Mouse (Mus musculus) gastrocnemius, adult 8-10 months (tissue): ENCODE measurements around the gene Sema4d. TPM values are rescaled to one million over a fixed set of nuclear protein-coding genes. Genes with fewer than 3 reads are reported as not detected.
A peak's percentile ranks its signal among the peaks of the same experiment; 100 is the strongest.

Experiments
- DNase-seq, 2 experiments: peaks; one replicate each; pipeline ENCODE4 v3.0.0; 2022; ENCODE audit warnings: low spot score in 2 of 2
- total RNA-seq, 4 experiments: library from RNA; stranded (reverse); gene quantifications; 2 replicates each; pipeline ENCODE4 v1.2.4; 2022

Gene Sema4d
- total RNA-seq, 4 experiments from 2014 or later = 127 to 151 (median 139) TPM

GRCm38 (mm10) chr13:51755584-51755983 is 38.0 kb downstream of the Sema4d start:
- DNase-seq = no peak

- DNase-seq = no peak
These were observed 38.9 kb downstream of the Sema4d start for GRCm38 (mm10) chr13:51754559-51755126.

DNA sequence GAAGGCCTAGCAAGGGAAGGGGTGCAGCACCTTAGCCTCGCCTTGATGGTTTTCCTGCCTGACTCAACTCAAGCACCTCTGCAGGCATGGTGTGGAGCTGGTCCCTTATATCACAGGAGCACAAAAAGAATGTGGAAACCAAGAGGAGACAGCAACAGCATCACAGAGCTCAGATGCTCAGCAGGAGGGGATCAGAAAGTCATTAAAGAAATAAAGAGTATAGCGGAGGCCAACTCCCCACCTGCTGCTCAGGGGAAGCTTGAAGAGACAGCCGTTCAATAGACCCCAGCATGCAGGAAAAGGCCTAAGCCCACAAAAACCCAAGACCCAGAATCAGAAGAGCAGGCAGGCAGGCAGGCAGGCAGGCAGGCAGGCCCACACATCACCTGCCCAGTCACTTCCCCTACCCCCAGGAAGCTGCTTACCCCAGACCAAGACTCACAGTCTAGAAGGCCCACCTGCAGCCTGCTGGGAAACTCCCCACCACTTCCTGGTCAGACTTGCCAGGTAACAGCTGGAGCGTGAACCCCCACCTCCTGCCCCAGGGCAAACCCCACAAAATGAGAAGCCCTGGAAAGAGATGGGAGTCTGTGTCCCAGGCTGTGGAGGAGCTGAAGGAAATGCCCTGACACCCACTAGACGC is 39.6 kb downstream of the Sema4d start:
- DNase-seq = no peak

DNA sequence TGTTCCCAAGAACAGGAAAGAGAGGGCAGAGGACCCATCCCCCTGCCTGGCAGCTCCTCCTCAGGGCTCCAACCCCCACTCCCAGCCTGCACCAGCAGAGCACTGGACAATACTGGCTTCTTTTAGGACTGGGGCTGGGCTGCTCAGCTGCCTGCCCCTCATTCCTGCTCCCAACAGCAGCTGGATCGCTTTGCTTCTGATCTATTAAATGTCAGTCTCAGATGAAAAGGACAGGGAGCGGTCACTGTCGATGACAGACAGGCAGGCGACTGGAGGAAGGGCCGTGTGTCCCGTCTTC is 40.4 kb downstream of the Sema4d start:
- no peak for DNase-seq

DNA sequence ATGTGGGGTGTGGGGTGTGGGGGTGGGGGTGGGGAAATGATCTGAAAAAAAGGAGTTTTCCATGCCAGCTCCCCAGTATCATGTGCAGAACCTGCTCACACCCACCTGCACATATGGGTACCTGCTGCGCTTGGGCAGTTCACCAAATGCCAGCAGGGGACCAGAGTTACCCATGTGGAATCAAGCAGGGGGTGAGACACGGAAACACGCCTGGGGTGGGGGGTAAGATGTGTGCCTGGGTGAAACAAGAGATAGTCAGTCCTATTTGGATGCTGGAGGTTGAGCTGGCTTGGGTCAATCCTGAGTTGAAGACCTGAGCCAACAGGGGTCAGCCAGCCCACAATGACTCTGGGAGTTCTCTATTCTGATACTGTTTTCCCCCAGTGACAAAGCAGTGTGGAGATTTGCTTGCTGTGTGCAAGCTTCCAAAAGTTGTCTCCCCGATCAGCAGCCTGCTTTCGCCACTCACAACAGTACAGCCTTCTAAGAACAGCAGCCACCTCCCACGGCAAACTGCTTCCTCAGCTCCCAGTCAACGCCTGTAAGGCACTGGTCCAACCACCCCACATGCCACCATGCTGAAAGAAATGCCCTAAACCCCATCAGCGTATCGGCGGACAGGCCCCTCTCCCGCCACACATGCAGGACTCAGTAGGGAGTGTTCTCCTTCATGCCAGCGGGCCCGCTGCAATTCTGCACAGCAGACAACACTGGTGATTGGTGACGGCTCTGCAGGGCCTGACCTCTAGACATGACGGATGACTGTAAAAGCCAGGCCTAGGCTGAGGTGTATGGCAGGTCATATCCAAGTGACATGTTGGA is 41.0 kb downstream of the Sema4d start:
- DNase-seq = no peak

GRCm38 (mm10) chr13:51749578-51750345 is 43.8 kb downstream of the Sema4d start:
- DNase-seq = no peak

GRCm38 (mm10) chr13:51748009-51748552 is 45.5 kb downstream of the Sema4d start:
- DNase-seq = peak; percentile 46 to 62

DNA sequence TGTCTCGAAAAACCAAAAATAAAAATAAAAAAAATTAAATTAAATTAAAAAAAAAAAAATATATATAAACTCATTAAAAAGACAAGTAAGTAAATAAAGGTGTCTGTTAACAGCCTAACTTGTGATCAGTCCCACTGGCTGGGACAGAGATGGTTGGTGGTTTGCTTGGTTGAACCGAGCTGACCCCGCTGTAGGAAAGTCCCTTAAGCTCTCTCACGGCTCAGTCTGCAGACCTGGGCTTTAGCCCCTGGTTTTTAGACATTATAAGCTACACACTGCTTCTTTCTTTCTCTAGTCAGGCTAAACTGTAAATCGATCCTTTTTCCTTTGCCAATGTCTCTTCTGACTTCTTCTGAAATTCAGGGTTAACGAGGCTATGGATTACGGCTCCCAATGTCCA is 46.5 kb downstream of the Sema4d start:
- no peak for DNase-seq

- DNase-seq = no peak
These were observed 47.7 kb downstream of the Sema4d start for GRCm38 (mm10) chr13:51745862-51746261.

DNA sequence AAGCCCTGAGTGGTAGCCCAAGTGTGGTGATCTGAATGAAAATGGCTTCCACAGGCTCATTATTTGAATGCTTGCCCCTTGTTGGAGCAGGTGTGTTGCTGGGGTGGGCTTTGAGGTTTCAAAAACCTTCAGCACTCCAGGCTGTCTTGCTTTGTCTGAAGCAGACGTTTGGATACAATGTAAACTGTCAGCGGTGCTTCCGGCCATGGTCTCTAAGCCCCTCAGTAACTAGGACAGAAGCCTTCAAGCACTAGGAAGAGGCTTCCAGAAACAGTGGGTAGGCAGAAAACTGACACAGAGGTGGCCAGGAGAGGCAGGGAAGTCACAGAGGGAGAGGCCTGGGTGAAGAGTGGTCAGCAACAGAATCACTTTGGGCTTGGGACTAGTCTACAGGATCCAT is 49.7 kb downstream of the Sema4d start:
- DNase-seq = no peak

- no peak for DNase-seq
These were observed 50.9 kb downstream of the Sema4d start for GRCm38 (mm10) chr13:51742551-51743052.

GRCm38 (mm10) chr13:51740776-51741175 is 52.8 kb downstream of the Sema4d start:
- DNase-seq = no peak

DNA sequence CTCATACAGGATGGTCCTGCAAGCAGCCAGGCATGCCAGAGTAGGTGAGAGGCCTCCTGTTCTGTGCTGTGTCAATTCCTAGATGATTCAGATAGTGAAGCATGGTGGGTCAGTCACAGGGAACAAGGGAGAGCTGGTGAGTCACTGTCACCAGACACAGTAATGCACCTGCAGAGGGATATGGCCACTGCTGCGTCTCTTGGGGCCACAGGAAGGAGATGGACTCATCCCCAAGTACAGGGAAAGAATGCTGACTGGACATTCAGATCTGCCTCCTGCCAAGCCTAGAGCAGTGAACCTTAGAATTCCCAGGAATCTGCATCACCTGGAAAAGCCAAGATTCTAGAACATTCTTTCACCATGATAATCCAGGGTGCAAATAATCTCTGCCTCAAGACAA is 53.8 kb downstream of the Sema4d start:
- no peak for DNase-seq

DNA sequence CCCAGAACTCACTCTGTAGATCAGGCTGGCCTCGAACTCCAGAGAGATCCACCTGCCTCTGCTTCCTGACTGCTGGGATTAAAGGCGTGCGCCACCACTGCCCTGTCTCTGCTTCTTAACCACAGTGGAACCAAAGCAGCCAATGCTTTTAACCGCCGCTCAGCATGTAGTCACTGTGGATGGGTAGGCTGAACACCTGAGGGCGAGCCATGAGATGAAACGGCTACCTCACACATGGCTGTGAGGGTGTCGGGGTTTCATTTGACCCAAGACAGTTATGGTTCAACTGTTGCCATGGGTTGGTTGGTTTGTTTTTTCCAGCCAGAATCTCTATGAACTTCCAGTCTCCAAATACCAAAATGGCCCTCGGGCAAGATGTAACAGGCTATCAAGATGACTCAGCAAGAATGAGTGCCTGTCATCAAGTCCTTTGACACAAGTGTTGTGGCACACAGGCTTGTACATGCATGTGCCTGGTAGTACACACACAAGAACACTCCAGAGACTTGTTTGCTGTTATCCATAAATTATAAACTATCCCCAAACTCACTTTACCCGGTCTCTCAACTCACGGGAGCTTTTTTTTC is 54.9 kb downstream of the Sema4d start:
- DNase-seq = no peak

GRCm38 (mm10) chr13:51737949-51738513 is 55.5 kb downstream of the Sema4d start:
- DNase-seq = no peak

GRCm38 (mm10) chr13:51737033-51737948 is 56.3 kb downstream of the Sema4d start:
- DNase-seq = no peak

DNA sequence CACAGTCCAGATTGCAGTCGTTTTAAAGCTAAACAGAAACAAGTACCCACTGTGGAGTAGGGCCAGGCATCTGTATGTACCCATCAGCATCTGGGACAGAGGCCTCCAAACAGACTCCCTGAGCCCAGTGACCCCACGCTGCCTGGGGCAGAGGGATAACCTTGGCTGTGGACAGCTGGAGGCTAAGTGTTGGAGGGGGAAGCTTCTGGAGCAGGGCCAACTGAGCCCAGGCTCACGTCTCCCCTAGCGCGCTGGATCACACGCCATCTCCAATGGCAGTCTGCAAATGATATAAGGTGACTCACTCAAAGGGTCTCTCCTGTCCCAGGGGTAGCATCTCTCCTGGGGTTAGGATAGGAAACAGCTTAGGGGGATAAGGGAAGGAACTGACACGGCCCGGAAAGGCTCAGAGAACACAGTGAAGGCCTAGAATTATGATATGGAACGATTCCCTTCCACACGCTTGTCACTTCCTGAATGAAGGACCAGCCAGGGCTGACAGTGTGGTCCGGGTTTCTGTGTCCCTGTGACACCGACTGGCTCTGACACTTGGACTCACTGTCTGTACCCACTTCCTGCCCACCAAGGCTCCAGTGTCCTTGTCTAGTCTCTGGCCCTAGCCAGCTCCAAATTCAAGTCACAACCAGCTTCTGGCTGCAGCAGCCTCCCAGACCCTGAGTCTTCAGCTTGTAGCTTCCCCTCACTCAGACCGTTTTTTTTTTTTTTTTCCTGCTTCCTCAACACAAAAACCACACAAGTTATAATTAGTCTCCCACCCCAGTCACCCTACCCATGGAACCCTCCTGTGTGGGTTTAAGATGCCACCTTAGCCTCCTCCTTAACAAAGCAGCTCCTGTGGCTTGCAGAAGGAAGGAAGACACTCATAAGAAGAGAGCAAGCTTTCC is 57.3 kb downstream of the Sema4d start:
- DNase-seq = no peak

GRCm38 (mm10) chr13:51734556-51734955 is 59.0 kb downstream of the Sema4d start:
- DNase-seq = no peak
